Mouse (Mus musculus): ENCODE measurements at regions not wholly inside any gene's neighbourhood (a gene's known extent, or its start where the extent isn't known, plus 50 kb on each side); places are given as distances from the start of the nearest gene placed in this dataset.

- peaks cover 12% of the 10 kb centered on the region for H3K4me1 ChIP-seq (ENCODE audit: control insufficient read depth, insufficient read depth, low read length)
- no peak overlapping the region for H3K9ac ChIP-seq (ENCODE audit: low read depth, low read length)
- H3K9me3 ChIP-seq (ENCODE audit: control insufficient read depth, low read length): no peaks in the 10 kb centered on the region
- no peak overlapping the region for H3K27ac ChIP-seq (replicated peaks; ENCODE audit: low read depth, low read length)
- no peak overlapping the region for H3K4me3 ChIP-seq (ENCODE audit: low read depth, low read length)
- ATAC-seq (ENCODE audit: low read depth) (no peak), DNase-seq (ENCODE audit: low spot score) (no peak)
- H3K36me3 ChIP-seq (ENCODE audit: control insufficient read depth, insufficient read depth, low read length): no peaks in the 10 kb centered on the region
- 79% methylated on average over 4 of the region's 4 CpGs for WGBS
- no peaks in the 10 kb centered on the region for H3K27me3 ChIP-seq (replicated peaks; ENCODE audit: control insufficient read depth, insufficient read depth, low read length)
- H3K4me2 ChIP-seq (ENCODE audit: low read depth, low read length): no peak overlapping the region
Measured at GRCm38 (mm10) chr13:47858946-47859345, 402.1 kb upstream of the Id4 start.

GRCm38 (mm10) chr13:47860316-47860715 is 400.7 kb upstream of the Id4 start:
- 0 out of 2 replicates have a peak, but pooled peaks have one; percentile 33 for ATAC-seq (ENCODE audit: low read depth)
- DNase-seq (ENCODE audit: low spot score): peak; percentile 71
- H3K4me1 ChIP-seq (ENCODE audit: control insufficient read depth, insufficient read depth, low read length): peaks cover 8% of the 10 kb centered on the region
- H3K4me2 ChIP-seq (ENCODE audit: low read depth, low read length): no peak overlapping the region
- no peak overlapping the region for H3K27ac ChIP-seq (replicated peaks; ENCODE audit: low read depth, low read length)
- 62% methylated on average over 8 of the region's 8 CpGs for WGBS
- H3K27me3 ChIP-seq (replicated peaks; ENCODE audit: control insufficient read depth, insufficient read depth, low read length): no peaks in the 10 kb centered on the region
- H3K9me3 ChIP-seq (ENCODE audit: control insufficient read depth, low read length): no peaks in the 10 kb centered on the region
- H3K36me3 ChIP-seq (ENCODE audit: control insufficient read depth, insufficient read depth, low read length): no peaks in the 10 kb centered on the region
- H3K9ac ChIP-seq (ENCODE audit: low read depth, low read length): no peak overlapping the region
- H3K4me3 ChIP-seq (ENCODE audit: low read depth, low read length): no peak overlapping the region

DNA sequence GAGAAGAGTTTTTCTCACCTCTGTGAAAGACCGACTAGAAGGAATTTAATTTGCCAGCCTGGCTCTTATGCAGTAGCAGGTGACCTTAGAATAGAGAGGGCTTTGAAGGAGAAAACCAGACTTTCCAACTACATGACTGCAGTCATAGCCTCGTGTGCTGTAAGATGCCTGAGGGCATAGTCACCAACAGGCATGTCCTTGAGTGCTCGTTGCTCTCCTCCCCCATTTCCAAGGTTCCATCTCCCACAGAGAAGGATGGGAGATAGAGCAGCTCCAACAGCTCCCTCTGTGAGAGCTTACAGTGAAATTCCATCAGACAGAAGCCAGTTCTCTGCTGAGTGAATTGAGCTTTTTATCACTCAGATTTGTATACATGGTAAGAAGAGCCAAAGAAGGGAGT is 398.1 kb upstream of the Id4 start:
- Histone ChIP-seq H3K9me3 (ENCODE audit: control insufficient read depth, low read length) (no peaks in the 10 kb centered on the region), H3K9ac (ENCODE audit: low read depth, low read length) (no peak overlapping the region), H3K27me3 (replicated peaks; ENCODE audit: control insufficient read depth, insufficient read depth, low read length) (no peaks in the 10 kb centered on the region), H3K4me3 (ENCODE audit: low read depth, low read length) (no peak overlapping the region), H3K36me3 (ENCODE audit: control insufficient read depth, insufficient read depth, low read length) (no peaks in the 10 kb centered on the region), H3K4me2 (ENCODE audit: low read depth, low read length) (no peak overlapping the region), H3K27ac (replicated peaks; ENCODE audit: low read depth, low read length) (no peak overlapping the region), H3K4me1 (ENCODE audit: control insufficient read depth, insufficient read depth, low read length) (no peaks in the 10 kb centered on the region)
- WGBS: 44% methylated on average over 3 of the region's 3 CpGs
- ATAC-seq (ENCODE audit: low read depth) (no peak), DNase-seq (ENCODE audit: low spot score) (peak; percentile 34)

GRCm38 (mm10) chr13:47868656-47869055 is 392.4 kb upstream of the Id4 start:
- Histone ChIP-seq H3K27ac (replicated peaks; ENCODE audit: low read depth, low read length) (no peak overlapping the region), H3K4me2 (ENCODE audit: low read depth, low read length) (no peak overlapping the region), H3K9ac (ENCODE audit: low read depth, low read length) (no peak overlapping the region), H3K36me3 (ENCODE audit: control insufficient read depth, insufficient read depth, low read length) (no peaks in the 10 kb centered on the region), H3K4me3 (ENCODE audit: low read depth, low read length) (no peak overlapping the region), H3K9me3 (ENCODE audit: control insufficient read depth, low read length) (no peaks in the 10 kb centered on the region), H3K27me3 (replicated peaks; ENCODE audit: control insufficient read depth, insufficient read depth, low read length) (no peaks in the 10 kb centered on the region), H3K4me1 (ENCODE audit: control insufficient read depth, insufficient read depth, low read length) (no peaks in the 10 kb centered on the region)
- 57% methylated on average over 4 of the region's 4 CpGs for WGBS
- ATAC-seq (ENCODE audit: low read depth) (no peak), DNase-seq (ENCODE audit: low spot score) (no peak)

DNA sequence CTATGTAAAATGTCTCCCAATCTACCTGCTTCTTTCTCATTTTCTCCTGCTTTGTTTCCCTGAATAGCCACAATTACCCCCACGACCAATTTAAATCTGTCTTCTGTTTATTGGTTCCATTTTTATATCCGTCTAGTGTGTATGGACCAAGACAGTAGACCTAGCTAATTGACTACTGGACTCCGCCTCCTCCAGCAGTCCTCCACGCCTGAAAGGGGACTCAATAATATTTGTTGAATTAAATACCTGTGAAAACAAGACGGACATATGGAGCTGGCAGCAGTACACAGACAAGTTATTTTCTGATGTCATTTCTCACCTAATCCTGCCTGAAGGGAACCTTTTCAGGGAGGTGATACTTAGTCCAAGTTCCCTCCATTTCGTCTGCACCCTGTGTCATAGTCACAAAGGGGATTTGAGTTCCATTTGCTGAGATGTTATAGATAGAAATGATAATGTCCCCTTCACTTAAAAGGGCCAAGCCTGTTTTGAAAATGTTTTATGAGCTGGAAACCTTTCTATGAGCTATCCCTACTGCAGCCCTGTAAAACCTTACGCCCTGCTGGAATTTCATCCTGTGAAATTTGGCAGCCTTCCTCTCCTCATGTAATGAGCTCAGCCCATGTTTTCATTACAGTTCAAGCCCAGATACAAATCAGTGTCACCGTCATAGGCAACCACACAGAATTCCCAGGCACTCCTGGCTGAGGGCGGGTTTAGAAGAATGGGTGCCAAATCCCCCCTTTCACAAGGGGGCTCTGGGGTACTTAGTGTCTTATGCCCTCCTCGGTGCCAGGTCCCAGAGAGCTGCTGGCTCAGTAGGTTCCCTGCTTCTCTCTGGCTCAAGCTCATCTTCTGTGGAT is 391.1 kb upstream of the Id4 start:
- no peaks in the 10 kb centered on the region for H3K4me1 ChIP-seq (ENCODE audit: control insufficient read depth, insufficient read depth, low read length)
- H3K9me3 ChIP-seq (ENCODE audit: control insufficient read depth, low read length): no peaks in the 10 kb centered on the region
- no peak overlapping the region for H3K27ac ChIP-seq (replicated peaks; ENCODE audit: low read depth, low read length)
- 48% methylated on average over 10 of the region's 10 CpGs for WGBS
- no peak overlapping the region for H3K4me3 ChIP-seq (ENCODE audit: low read depth, low read length)
- DNase-seq (ENCODE audit: low spot score) (peak; percentile 78), ATAC-seq (ENCODE audit: low read depth) (peak; percentile 62; the same call in 1 of the 2 replicates)
- no peak overlapping the region for H3K4me2 ChIP-seq (ENCODE audit: low read depth, low read length)
- H3K27me3 ChIP-seq (replicated peaks; ENCODE audit: control insufficient read depth, insufficient read depth, low read length): no peaks in the 10 kb centered on the region
- H3K36me3 ChIP-seq (ENCODE audit: control insufficient read depth, insufficient read depth, low read length): no peaks in the 10 kb centered on the region
- H3K9ac ChIP-seq (ENCODE audit: low read depth, low read length): no peak overlapping the region

DNA sequence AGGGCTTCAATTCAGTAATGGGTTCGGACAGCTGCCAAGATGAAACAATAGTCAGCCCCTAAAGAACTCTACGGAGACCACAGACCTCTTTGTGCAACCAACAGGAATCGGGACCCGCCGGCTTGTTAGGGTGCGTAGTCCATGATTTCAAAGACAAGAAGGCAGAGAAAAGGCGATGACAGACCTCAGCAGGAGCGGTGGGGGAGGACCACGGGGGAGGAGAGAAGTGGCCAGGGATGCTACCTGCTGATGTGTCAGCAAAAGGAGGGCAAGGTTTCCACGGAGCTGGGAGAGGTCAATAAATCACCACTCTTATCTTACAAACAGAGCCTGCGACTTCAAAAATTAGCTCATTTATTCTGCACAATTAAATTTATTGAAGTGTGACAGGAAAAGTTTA is 388.4 kb upstream of the Id4 start:
- ATAC-seq (ENCODE audit: low read depth): no peak
- 61% methylated on average over 11 of the region's 11 CpGs for WGBS

GRCm38 (mm10) chr13:47892569-47892968 is 368.5 kb upstream of the Id4 start:
- H3K4me3 ChIP-seq (ENCODE audit: low read depth, low read length): no peak overlapping the region

More for the DNA sequence above, 388.4 kb upstream of the Id4 start:
- no peaks in the 10 kb centered on the region for H3K27me3 ChIP-seq (replicated peaks; ENCODE audit: control insufficient read depth, insufficient read depth, low read length)
- H3K4me3 ChIP-seq (ENCODE audit: low read depth, low read length): no peak overlapping the region
- H3K36me3 ChIP-seq (ENCODE audit: control insufficient read depth, insufficient read depth, low read length): no peaks in the 10 kb centered on the region
- H3K27ac ChIP-seq (replicated peaks; ENCODE audit: low read depth, low read length): no peak overlapping the region
- no peak overlapping the region for H3K4me2 ChIP-seq (ENCODE audit: low read depth, low read length)
- DNase-seq (ENCODE audit: low spot score): no peak
- no peaks in the 10 kb centered on the region for H3K9me3 ChIP-seq (ENCODE audit: control insufficient read depth, low read length)
- H3K4me1 ChIP-seq (ENCODE audit: control insufficient read depth, insufficient read depth, low read length): no peaks in the 10 kb centered on the region
- no peak overlapping the region for H3K9ac ChIP-seq (ENCODE audit: low read depth, low read length)

GRCm38 (mm10) chr13:47894331-47894730 is 366.7 kb upstream of the Id4 start:
- 71% methylated on average over 1 of the region's 1 CpGs for WGBS
- Histone ChIP-seq H3K27ac (replicated peaks; ENCODE audit: low read depth, low read length) (no peak overlapping the region), H3K4me1 (ENCODE audit: control insufficient read depth, insufficient read depth, low read length) (no peaks in the 10 kb centered on the region), H3K9ac (ENCODE audit: low read depth, low read length) (no peak overlapping the region), H3K9me3 (ENCODE audit: control insufficient read depth, low read length) (peaks cover 13% of the 10 kb centered on the region; the same call in 1 of the 2 replicates), H3K36me3 (ENCODE audit: control insufficient read depth, insufficient read depth, low read length) (no peaks in the 10 kb centered on the region), H3K27me3 (replicated peaks; ENCODE audit: control insufficient read depth, insufficient read depth, low read length) (no peaks in the 10 kb centered on the region), H3K4me2 (ENCODE audit: low read depth, low read length) (no peak overlapping the region), H3K4me3 (ENCODE audit: low read depth, low read length) (no peak overlapping the region)
- no peak for DNase-seq (ENCODE audit: low spot score)
- ATAC-seq (ENCODE audit: low read depth): no peak

More at GRCm38 (mm10) chr13:47892569-47892968, 368.5 kb upstream of the Id4 start:
- Histone ChIP-seq H3K9me3 (ENCODE audit: control insufficient read depth, low read length) (no peaks in the 10 kb centered on the region), H3K9ac (ENCODE audit: low read depth, low read length) (no peak overlapping the region), H3K4me1 (ENCODE audit: control insufficient read depth, insufficient read depth, low read length) (no peaks in the 10 kb centered on the region), H3K27me3 (replicated peaks; ENCODE audit: control insufficient read depth, insufficient read depth, low read length) (no peaks in the 10 kb centered on the region), H3K27ac (replicated peaks; ENCODE audit: low read depth, low read length) (no peak overlapping the region), H3K36me3 (ENCODE audit: control insufficient read depth, insufficient read depth, low read length) (no peaks in the 10 kb centered on the region), H3K4me2 (ENCODE audit: low read depth, low read length) (no peak overlapping the region)
- WGBS: 94% methylated on average over 4 of the region's 4 CpGs
- ATAC-seq (ENCODE audit: low read depth) (no peak), DNase-seq (ENCODE audit: low spot score) (no peak)

GRCm38 (mm10) chr13:47895256-47895655 is 365.8 kb upstream of the Id4 start:
- no peak overlapping the region for H3K4me3 ChIP-seq (ENCODE audit: low read depth, low read length)
- no peak overlapping the region for H3K4me2 ChIP-seq (ENCODE audit: low read depth, low read length)
- H3K9me3 ChIP-seq (ENCODE audit: control insufficient read depth, low read length): peaks cover 14% of the 10 kb centered on the region; the same call in 1 of the 2 replicates
- no peak overlapping the region for H3K27ac ChIP-seq (replicated peaks; ENCODE audit: low read depth, low read length)
- no peak for DNase-seq (ENCODE audit: low spot score)
- H3K36me3 ChIP-seq (ENCODE audit: control insufficient read depth, insufficient read depth, low read length): no peaks in the 10 kb centered on the region
- no peaks in the 10 kb centered on the region for H3K4me1 ChIP-seq (ENCODE audit: control insufficient read depth, insufficient read depth, low read length)
- no peak for ATAC-seq (ENCODE audit: low read depth)
- no peak overlapping the region for H3K9ac ChIP-seq (ENCODE audit: low read depth, low read length)
- 77% methylated on average over 6 of the region's 6 CpGs for WGBS
- no peaks in the 10 kb centered on the region for H3K27me3 ChIP-seq (replicated peaks; ENCODE audit: control insufficient read depth, insufficient read depth, low read length)
